Mouse (Mus musculus): ENCODE results near the gene Usp54.
"Not testable (repeated sequence)": the region's sequence is repeated elsewhere in the genome, so short reads cannot be mapped to it uniquely, and the experiment has no call there.

Usp54 gene

DNA sequence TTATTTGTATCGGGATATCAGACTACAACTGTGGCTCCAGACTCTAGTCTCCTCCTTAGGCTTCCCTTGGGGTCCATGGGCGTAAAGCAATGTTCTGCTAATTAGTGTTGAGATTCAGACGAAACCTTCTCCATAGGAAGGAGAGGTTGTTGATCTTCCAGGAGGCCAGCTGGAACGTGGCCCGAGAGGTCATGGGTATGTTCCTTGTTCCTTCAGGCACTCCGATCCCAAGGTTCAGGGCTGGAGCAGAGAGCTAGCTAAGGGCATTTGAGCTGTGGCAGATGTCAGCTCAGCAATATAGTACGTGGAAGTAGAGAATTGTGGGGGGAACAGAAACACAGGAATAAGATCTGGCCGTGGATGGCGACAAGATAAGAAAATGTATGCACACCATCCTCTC lies 14.9 kb upstream of the Usp54 start:
- in situ Hi-C loops (cut with MboI; ENCODE audit: low sequenced_read_pairs): no loop called here

DNA sequence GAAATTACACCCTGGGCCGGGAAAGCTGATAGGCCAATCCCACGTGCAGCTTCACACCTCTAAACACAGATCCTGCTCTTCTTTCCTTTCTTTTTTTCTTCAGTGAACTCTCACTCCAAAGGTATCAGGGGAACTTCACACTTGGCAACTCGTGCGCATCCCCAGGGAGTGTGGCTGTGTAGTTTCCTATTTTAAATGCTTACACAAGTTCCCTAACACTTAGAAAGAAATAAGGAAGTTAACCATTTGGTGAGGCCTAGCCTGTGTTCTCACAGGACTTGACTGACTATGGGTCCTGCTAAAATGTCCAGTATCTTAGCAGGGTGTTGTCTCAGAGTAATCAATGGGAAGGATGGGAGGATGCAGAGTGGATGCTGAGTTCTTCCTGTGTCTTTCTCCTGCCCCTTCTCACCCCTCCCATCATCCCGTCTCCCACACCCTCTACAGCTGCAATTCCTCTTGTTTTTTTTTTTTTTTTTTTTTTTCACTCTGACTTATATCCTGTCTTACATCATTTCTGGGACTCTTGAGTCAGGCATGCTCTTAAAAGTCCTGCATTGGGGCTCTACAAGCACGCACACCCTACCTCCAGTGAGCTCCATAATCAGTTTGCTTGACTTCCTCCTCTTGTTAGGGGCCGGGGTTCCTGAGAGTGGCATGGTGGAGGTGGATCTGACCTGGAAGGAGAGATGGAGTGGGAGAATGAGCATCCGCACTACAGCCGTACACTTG lies 14.0 kb upstream of the Usp54 start:
- in situ Hi-C loops (cut with MboI; ENCODE audit: low sequenced_read_pairs): no loop called here

DNA sequence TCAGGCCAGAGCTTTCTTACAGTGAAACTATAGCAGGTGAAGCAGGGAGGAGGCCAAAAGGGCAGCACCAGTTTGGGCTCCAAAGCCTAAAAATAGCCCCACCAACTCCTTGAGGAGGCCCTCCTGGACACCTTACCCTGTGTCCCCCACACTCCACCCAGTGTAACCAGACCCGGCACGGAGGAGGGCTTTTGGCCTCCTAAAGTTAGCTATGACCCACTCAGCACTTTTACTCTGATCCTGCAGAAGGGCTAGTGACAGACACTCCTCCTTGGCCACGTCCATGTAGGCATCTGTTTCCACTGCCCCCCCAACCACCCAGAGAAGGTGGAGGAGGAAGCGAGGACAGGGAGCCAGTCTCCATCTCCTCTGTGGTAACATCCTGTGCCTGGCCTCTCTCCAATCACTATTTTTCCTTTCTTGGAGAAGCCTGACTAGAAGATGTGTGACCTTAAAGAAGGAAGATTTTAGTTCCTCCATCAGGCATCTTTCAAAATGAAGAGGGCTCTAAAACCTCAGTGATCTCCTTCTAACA lies 10.9 kb upstream of the Usp54 start:
- in situ Hi-C loops (cut with MboI; ENCODE audit: low sequenced_read_pairs): no loop called here

DNA sequence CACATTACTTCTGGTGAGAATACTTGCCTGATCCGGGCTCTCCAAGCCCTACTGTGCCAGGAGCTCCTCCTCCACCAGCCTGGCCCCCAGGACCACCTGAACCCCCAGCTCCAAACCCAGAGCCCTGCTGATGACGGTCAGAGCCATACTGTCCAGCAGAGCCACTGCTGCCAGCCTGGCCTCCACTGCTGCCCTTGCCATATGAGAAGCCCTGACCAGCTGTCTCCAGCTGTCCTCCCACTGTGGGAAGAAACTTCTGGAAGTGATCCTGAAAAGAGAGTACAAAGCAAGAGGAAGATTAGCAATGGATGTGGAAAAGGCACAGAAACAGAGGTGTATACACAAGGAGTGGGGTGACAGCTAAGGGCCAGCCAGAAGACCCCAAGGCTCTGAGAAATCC lies 10.1 kb upstream of the Usp54 start:
- in situ Hi-C loops (cut with MboI; ENCODE audit: low sequenced_read_pairs): no loop called here

DNA sequence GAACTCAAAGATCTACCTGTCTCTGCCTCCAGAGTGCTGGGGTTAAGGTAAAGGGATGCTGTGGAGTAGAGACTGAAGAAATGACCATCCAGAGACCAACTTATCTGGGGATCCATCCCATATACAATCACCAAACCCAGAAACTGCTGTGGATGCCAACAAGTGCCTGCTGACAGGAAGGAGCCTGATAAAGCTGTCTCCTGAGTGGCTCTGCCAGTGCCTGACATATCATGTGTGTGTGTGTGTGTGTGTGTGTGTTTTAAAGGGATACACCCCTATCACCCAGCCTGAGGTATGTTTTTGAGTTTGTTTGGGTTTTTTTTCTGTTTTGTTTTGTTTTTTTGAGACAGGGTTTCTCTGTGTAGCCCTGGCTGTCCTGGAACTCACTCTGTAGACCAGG lies 5.5 kb upstream of the Usp54 start:
- in situ Hi-C loops (cut with MboI; ENCODE audit: low sequenced_read_pairs): no loop called here

DNA sequence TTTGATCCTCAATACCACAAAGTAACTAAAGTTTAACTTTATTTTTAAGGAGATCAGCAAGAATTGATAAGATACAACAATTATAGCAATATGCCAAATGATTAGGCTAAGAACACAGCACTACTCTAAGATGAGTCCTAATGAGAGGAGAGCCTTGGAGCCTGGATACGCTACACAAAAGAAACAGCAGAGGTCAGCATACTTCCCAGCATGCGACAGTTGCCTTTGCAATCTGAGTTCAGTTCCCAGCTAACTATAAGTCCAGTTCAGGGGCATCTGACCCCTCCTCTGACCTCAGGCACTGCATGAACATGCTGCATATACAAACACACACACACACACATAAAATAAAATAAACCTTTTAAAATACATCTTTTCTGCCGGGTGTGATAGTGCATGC lies 4.7 kb upstream of the Usp54 start:
- in situ Hi-C loops (cut with MboI; ENCODE audit: low sequenced_read_pairs): no loop called here

DNA sequence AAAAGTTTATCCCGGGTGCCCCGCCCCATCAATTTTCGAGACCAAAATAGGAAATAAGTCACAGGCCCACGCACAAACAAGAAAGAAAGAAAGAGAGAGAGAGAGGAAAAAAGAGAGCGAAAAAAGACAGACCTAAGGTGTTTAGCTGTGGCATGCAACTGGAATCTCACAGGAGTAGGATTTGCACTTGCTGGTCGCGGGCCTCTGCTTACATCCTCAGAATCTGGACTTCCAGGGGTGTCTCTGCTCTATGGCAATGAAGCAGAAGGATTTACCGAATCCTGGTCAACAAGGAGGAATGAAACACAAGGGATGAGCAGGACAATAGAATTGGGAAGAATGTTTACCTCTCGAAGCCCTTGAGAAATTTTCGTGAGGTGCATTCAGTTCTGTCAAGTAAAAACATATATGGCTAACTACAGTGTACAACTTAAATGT lies 594 bp upstream of the Usp54 start:
- in situ Hi-C loops (cut with MboI; ENCODE audit: low sequenced_read_pairs): no loop called here

DNA sequence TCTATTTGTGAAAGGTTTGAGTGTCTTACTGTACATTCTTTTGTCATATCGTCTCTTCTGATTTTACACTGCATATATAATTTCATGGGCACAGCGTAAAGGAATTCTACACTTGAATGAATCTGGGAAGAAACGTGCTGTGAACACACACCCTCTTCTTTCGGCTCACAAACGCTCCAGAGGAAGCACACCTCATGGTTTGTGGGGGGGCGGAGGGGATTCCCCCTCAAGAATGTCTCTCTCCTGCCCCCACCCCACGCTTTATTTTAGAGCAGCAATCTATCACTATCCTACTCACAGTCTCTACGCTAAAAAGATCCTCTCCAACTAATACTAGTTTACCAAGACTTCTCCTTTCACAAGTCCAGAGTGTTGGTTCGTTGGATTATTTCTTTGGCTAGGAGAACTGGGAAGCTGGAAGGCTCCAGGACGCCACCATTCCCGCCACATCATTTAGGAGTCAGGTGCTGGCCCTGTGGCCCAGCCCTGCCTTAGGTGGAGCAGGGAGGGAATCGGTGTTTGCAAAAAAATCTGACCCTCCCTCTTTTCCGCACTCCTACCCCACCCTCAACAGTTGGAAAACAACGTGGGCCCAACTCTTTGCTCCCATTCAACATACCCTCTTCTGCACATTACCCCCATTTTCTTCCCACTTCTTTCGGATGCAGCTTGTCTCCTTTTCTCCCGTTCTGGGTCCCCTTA lies 794 bp downstream of the Usp54 start:
- in situ Hi-C loops (cut with MboI; ENCODE audit: low sequenced_read_pairs): no loop called here

DNA sequence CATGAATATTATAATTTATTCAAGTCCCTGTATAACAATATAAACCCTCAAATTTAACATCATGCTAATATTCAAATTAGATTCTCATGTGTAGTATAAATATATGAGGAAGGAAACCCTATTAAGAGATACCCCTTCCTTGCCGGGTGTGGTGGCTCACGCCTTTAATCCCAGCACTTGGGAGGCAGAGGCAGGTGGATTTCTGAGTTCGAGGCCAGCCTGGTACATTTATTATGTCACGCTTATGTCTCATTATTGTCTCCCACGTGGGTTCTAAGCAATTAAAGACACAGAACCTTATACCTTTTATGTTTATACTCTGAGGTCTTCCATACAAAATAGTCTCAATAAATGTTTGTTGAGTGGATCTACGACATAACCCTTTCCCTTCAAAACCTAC lies 2.2 kb downstream of the Usp54 start:
- in situ Hi-C loops (cut with MboI; ENCODE audit: low sequenced_read_pairs): no loop called here

DNA sequence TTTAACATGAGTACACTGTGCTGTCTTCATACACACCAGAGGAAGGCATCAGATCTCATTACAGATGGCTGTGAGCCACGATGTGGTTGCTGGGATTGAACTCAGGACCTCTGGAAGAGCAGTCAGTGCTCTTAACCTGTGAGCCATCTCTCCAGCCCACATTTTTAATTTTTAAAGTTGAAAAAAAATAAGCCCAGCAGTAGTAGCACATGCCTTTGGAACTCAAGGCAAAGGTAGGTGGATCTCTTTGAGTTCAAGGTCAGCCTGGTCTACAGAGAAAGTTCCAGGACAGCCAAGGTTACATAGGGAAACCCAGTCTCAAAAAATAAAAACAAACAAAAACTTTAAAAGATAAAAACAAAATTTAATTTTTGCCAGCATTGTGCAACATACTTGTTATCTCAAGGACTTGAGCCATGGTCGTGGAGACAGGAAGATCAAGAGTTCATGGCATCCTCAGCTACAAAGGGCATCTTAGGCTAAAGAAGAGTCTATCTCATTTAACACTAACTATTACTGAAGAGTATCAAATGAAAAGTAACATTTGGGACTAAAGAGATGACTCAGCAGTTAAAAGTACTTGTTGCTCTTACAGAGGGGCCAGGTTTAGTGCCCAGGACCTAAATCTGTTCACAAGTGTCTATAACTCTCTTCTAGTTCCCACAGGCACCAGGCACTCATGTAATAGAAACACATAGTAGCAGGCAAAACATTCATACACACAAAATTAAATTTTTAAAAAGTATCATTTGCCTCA lies 2.9 kb downstream of the Usp54 start:
- in situ Hi-C loops (cut with MboI; ENCODE audit: low sequenced_read_pairs): no loop called here

DNA sequence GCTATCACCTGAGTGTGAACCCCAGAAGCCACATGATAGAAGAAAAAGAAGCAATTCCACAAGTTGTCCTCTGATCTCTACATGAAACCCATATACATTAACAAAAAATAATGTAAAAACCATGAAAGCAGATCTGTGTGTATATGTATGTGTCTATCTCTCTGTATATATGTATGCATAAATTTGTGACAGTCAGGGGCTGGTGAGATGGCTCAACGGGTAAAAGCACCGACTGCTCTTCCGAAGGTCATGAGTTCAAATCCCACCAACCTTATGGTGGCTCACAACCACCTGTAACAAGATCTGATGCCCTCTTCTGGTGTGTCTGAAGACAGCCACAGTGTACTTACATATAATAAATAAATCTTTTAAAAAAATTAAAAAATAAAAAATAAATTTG lies 3.9 kb downstream of the Usp54 start:
- in situ Hi-C loops (cut with MboI; ENCODE audit: low sequenced_read_pairs): not testable (repeated sequence)

DNA sequence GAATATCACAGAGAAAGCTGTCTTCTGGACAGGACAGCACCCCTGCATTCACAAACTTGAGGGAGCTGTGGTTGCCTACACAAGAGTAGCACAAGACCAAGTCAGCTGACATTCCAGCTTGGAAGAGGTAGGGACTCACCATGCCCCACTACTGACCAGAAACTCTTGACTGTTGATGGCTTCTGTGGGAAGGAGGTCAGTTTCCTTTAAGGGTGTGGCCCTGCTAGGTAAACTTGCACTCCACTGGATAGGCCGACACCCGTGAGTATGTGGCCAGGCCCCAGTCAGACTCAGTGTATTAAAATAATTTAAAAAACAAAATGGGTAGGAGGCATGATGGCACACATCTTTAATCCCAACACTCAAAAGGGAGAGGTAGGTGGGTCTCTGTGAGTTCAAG lies 5.3 kb downstream of the Usp54 start:
- in situ Hi-C loops (cut with MboI; ENCODE audit: low sequenced_read_pairs): no loop called here

DNA sequence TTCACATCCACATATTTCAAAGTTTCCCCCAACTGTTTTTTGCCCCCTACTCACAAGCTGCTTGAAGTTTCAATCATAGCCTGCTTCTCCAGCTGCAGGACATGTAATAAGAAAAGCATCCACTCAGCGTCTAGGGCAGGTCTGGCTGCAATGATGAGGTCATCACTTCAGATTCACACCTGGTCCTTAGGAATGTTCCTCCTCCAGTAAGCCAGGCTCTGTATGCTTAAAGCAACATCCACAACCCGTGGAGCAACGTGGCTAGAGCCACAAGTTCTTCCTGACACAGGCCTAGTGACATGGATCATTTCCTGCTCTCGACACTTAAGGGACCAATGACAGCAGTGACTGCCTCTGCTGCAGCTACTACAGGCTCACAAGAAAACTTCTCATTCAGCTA lies 9.6 kb downstream of the Usp54 start:
- in situ Hi-C loops (cut with MboI; ENCODE audit: low sequenced_read_pairs): no loop called here

DNA sequence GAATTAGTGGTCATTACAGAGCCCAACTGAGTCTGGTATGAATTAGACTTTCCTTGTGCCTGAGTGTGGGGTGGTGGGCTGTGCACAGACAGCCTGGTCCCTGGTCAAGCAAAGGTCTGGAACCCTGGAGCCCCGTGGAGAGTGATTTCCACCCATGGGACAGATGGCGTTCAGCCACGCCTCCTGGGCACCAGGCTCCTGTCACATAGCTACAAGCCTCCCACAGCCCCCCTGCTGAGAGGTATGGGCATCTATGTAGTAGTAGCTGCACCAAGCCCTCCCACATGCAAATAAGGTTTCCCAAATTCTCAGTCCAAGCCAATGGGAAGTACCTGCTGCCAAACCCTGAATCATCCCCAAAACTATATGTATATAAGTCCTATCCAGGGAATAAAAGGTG lies 13.9 kb downstream of the Usp54 start:
- in situ Hi-C loops (cut with MboI; ENCODE audit: low sequenced_read_pairs): no loop called here

DNA sequence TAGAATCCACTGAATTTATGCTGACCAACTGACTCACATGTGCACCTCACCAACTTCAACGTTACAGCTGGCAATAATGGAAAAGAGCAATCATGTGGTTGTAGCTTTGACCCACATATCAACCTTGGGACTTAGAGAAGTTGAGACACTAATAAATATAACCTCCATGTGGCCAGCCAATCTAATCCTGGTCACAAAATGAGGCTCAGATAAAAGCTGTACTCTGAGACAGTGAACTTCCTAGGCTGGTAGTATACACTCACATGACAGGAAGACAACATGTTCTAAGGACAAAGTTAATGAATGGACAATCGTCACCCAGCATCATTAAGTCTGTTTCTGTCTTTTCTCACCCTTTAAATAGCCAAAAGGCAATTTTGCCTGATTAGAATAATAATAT lies 14.4 kb downstream of the Usp54 start:
- in situ Hi-C loops (cut with MboI; ENCODE audit: low sequenced_read_pairs): no loop called here

DNA sequence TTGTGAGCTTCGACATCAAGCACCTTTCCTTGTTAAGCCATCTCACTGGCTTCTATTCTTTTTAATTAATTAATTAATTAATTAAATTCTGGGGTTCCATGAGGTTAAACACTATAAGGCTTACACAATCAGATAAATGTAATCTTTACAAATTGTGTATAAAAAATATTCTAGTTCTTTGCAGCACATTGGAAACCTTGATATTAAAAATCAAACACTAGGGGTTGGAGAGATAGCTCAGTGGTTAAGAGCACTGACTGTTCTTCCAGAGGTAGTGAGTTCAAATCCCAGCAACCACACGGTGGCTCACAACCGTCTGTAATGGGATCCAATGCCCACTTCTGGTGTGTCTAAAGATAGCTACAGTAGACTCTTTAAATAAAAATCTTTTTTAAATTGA lies 18.0 kb downstream of the Usp54 start:
- in situ Hi-C loops (cut with MboI; ENCODE audit: low sequenced_read_pairs): no loop called here

DNA sequence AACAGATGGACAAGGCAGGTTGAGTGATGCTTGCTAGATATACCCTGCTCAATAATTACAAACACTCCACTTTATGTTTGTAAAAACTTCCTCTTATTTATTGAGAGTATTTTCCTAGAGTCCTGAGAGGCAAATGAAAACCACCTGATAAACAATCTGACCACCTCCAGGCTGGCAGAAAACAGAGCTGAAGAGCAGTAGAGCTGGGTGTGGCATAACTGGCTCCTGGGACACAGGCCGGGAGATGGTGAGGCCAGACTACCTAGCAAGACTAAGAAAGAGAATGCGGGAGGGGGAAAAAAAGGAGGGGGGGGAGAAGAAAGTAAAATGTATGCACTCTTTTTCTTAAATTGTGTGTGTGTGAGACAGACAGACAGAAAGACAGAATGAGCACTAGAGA lies 18.5 kb downstream of the Usp54 start:
- in situ Hi-C loops (cut with MboI; ENCODE audit: low sequenced_read_pairs): no loop called here

DNA sequence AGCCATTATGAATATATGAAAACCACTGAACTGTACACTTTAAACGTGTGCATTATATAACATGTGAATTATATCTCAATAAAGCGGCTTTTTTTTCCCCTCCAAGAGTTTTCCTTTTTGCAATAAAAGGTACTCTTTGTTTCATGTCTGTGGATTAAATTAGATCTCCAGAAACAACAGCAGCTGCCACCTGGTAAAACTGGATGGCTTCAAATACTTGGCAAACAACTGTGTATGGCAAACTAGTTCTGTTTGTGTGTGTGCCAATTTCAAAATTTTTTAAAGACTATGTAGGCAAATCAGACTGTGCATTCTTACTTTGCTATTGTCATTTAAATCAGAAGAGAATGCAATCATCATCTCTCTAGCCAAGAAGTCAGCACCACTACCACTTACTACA lies 19.0 kb downstream of the Usp54 start:
- in situ Hi-C loops (cut with MboI; ENCODE audit: low sequenced_read_pairs): no loop called here

DNA sequence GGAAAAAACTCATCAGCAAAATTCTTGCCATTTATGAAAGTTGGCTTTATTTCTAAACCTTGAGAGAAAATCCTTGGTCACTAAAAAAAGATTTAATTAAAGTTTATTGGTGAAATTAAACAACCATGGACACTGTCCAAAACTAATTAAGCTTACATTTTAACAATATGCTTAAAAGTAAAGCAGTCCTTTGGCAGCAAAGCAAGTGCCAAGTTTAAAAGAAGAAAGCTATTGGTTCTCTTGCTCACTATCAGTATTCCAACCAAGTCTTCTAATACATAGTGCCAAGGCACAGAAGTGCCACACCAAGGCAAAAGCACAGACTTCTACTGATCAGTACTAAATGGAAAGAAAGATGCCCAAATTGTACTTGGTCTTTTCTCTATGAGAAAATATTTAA lies 21.7 kb downstream of the Usp54 start:
- in situ Hi-C loops (cut with MboI; ENCODE audit: low sequenced_read_pairs): no loop called here

DNA sequence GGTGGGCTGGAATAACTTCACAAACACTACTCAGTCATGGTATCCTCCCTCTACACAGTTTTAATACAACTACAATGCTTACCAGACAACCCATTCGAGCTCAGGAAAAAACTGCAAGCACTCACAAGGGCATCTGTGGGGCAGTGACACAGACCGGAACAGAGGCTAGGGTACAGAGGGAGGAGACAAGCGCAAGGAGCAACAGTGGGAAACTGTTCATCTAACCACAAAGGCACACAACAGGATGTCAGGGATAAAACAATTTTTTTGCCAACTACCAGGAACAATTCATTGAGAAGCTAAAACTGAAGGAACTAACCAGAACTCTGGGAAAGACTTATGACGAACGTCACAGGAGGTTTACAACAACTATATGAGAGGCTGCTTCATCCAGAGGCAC lies 22.7 kb downstream of the Usp54 start:
- in situ Hi-C loops (cut with MboI; ENCODE audit: low sequenced_read_pairs): no loop called here

DNA sequence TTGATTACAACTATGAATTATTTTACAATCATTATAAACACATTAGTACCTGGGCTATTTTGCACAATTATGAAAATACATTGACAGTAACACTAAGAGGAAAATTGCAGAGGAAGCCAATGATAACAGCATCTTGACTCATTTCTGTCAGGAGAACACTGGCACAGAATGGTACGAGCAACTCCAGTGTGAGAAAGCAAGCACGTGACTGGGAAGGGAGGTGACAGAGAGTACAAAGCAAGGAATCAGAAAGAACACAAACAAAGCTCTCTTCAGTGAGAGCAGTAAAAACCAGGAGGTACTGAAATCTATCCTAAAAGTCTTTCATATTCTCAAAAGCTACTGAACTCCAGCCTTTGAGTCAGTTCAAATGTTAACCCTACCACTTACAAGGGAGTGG lies 24.4 kb downstream of the Usp54 start:
- in situ Hi-C loops (cut with MboI; ENCODE audit: low sequenced_read_pairs): no loop called here

DNA sequence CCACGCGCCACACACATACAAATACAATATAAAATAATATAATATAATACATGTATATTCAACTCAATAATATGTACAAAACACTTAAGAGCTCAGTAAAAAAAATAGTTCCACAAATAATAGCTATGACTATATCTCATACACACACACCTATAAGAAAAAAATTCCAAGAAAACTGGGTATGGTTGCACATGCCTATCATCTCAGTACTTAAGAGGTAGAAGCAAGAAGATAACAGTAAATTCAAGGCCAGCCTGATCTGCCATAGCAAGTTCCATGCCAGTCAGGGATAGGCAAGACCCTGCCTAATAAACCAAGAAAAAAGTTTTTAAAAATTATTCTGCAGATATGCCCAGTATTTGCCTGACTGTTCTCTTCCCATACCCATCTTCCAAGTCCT lies 25.8 kb downstream of the Usp54 start:
- in situ Hi-C loops (cut with MboI; ENCODE audit: low sequenced_read_pairs): no loop called here
